Mouse (Mus musculus): ENCODE results near the gene Pkp1. TPM values are rescaled to one million over a fixed set of nuclear protein-coding genes. Genes with fewer than 3 reads are reported as not detected.

Pkp1 gene
- polyA plus RNA-seq (2016; fragmentation: Nextera tagmentation; extraction: Ambion mirVana) = 0.13 and 0.20 TPM in 2 replicates

DNA sequence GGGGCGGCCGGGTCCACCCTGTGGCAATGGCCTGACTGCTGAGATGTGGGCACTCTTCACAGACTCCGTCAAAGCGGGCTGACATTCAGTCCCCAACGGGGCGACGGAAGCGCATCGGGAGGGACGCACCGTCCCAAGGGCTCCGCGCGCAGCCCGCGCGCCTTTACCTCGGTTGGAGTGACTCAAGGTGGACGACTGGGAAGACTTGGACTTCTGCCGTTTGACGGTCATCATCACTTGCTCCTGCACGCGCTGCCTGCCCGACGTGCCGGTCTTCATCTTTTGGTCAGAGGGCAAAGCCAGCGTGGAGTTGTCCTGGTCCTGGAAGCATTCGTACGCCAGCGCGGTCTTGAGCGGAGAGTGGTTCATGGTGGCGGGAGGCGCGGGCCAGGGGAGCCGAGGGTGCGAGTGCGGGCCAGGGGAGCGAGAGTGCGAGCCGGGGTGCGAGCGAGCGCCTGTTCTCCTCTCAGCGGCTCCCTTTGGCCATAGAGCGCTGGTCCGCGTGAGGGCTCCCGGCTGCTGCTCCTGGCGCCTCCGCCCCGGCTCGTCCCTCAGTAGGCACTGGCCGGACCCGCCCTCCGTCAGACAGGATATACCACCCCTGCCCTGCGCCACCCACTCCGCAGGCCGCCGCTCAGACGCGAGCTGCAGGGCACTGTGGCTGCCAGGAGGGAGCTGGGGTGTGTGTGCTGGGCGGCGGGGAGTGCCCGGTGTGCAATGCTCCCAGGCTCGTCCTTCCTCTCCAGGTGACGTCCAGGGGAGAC lies at the start of gene Pkp1:
Gene Pkp1, minus strand, starts transcription at position 564 of the 764 bp plus-strand sequence.
- H3K9ac ChIP-seq = no peak within 1 kb of the TSS
- WGBS = under 1% methylated on average over 63 of the region's 67 CpGs
- H3K27me3 ChIP-seq = peaks cover 89% of the 10 kb centered on the region
- H3K9me3 ChIP-seq = no peaks in the 10 kb centered on the region
- 0 out of 2 replicates have a peak, but pooled peaks cover 8% of the 10 kb centered on the region for H3K4me1 ChIP-seq
- H3K4me3 ChIP-seq (replicated peaks) = peak within 1 kb of the TSS; percentile 25
- ATAC-seq (ENCODE audit: low FRiP score) = no peak
- peak within 1 kb of the TSS; percentile 41 for H3K4me2 ChIP-seq
- H3K36me3 ChIP-seq (replicated peaks) = no peaks in the 10 kb centered on the region
- H3K27ac ChIP-seq = no peak within 1 kb of the TSS

DNA sequence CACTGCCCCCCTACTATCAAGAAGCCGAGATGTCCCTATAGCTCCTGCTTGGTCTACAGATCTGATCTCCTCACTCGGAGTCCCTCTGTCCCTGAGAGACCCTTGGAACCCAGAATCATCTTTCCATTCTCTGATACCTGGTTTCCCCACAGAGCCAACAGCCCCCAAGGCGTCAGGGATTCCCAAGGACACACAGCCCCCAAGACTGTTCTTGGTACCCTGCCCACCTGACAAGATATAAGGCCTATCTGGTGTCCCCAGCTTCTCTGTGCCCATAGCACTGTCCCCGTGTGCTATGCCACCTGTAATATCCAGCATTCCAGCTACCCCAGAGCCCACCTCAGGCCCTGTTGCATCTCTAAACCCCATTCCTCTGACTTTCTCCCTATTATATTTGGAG lies 48.7 kb upstream of the Pkp1 start:
- H3K9me3 ChIP-seq = no peaks in the 10 kb centered on the region
- no peaks in the 10 kb centered on the region for H3K27me3 ChIP-seq
- H3K4me3 ChIP-seq (replicated peaks) = no peak overlapping the region
- WGBS = 84% methylated on average over 4 of the region's 4 CpGs
- H3K4me1 ChIP-seq = no peaks in the 10 kb centered on the region
- H3K4me2 ChIP-seq = no peak overlapping the region
- H3K36me3 ChIP-seq (replicated peaks) = no peaks in the 10 kb centered on the region
- no peak overlapping the region for H3K27ac ChIP-seq
- no peak overlapping the region for H3K9ac ChIP-seq
- ATAC-seq (ENCODE audit: low FRiP score) = no peak

DNA sequence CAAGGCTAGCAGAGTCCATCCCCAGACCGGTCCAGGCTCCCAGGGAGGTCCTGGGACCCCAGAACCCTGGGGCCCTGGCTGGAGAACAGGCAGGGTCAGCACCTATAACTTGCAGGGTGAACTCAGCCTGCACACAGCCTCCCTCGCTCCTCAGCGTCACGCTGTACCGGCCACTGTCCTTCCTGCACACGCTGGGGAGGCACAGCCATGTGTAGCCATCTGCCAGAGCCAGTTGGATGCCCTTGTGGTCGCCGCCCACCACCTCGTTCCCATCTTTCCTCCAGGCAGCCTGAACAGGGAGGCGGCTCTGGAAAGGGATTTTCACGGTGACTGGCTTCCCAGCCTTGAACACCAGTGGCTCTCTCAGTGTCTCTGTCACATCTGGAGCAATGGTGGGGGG lies 45.6 kb upstream of the Pkp1 start:
- H3K9me3 ChIP-seq = no peaks in the 10 kb centered on the region
- no peak for ATAC-seq (ENCODE audit: low FRiP score)
- no peaks in the 10 kb centered on the region for H3K36me3 ChIP-seq (replicated peaks)
- no peak overlapping the region for H3K27ac ChIP-seq
- 72% methylated on average over 11 of the region's 11 CpGs for WGBS
- H3K9ac ChIP-seq = no peak overlapping the region
- 0 out of 2 replicates have a peak, but pooled peaks cover 4% of the 10 kb centered on the region for H3K27me3 ChIP-seq
- H3K4me1 ChIP-seq = no peaks in the 10 kb centered on the region
- no peak overlapping the region for H3K4me2 ChIP-seq
- no peak overlapping the region for H3K4me3 ChIP-seq (replicated peaks)

DNA sequence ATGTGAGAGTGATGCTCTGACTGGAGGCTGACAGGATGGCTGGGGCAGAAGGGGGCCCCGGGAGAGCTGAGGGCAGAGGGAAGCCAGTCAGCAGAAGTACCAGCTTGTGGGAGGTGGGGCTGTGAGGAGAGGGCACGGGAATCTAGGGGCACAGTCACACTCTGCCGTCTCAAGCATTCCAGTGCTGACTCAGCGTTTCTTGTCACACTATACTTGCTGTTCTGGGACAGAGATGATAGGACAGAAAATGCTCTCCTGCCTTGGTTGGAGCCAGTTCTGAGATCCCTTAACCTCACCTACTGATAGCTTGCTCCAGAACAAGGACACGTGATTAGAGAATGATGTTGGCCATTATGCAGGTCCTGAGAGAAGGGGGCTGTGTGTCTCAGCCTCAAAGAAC lies 44.2 kb upstream of the Pkp1 start:
- Histone ChIP-seq H3K4me2 (no peak overlapping the region), H3K36me3 (replicated peaks) (no peaks in the 10 kb centered on the region), H3K9me3 (no peaks in the 10 kb centered on the region), H3K9ac (no peak overlapping the region), H3K4me3 (replicated peaks) (no peak overlapping the region), H3K27ac (no peak overlapping the region), H3K27me3 (0 out of 2 replicates have a peak, but pooled peaks cover 4% of the 10 kb centered on the region), H3K4me1 (no peaks in the 10 kb centered on the region)
- 76% methylated on average over 5 of the region's 5 CpGs for WGBS
- ATAC-seq (ENCODE audit: low FRiP score) = no peak

DNA sequence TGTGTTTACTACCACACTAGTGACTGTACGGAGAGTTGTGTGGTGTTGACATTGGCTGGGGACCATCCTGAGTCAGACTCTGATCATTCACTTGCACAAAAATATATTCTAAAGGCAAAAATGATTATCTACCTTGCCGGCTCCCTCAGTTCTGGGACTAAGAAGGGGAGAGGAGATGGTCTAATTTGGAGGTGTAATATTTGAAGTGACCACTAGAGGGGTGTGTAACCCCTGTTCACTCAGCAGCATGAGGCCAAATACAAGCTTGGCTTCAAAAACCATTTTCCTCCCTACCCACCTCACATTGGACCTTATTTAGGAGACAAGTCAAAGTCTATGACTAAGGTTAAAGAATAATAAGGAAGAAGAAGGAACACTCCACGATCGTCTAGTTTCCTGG lies 39.5 kb upstream of the Pkp1 start:
- no peak for ATAC-seq (ENCODE audit: low FRiP score)
- peaks cover 4% of the 10 kb centered on the region; the same call in 1 of the 2 replicates for H3K27me3 ChIP-seq
- H3K36me3 ChIP-seq (replicated peaks) = no peaks in the 10 kb centered on the region
- no peaks in the 10 kb centered on the region for H3K4me1 ChIP-seq
- 55% methylated on average over 4 of the region's 4 CpGs for WGBS
- no peak overlapping the region for H3K4me3 ChIP-seq (replicated peaks)
- no peaks in the 10 kb centered on the region for H3K9me3 ChIP-seq
- no peak overlapping the region for H3K4me2 ChIP-seq
- H3K9ac ChIP-seq = no peak overlapping the region
- H3K27ac ChIP-seq = no peak overlapping the region

DNA sequence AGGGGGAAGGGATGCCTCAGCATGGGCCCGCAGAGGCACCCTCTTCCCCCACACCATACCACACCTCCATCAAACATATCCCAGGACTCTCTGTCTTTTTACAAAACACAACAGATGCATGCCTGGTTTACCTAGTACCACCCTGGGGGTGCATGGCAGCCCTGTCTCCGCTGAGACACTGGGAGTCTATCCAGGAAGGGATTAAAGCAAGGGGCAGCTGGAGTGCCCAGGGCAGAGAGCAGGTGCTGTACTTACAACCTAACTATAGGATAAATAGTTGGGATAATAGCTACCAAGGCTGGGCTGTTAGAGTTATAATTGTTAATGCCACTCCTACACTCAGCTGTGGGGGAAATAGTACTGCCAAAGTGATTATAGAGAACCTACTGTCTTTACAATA lies 29.9 kb upstream of the Pkp1 start:
- no peak overlapping the region for H3K9ac ChIP-seq
- H3K27me3 ChIP-seq = peaks cover 4% of the 10 kb centered on the region; the same call in 1 of the 2 replicates
- 65% methylated on average over 2 of the region's 2 CpGs for WGBS
- no peak overlapping the region for H3K4me2 ChIP-seq
- H3K27ac ChIP-seq = no peak overlapping the region
- H3K9me3 ChIP-seq = no peaks in the 10 kb centered on the region
- H3K4me3 ChIP-seq (replicated peaks) = no peak overlapping the region
- ATAC-seq (ENCODE audit: low FRiP score) = no peak
- no peaks in the 10 kb centered on the region for H3K36me3 ChIP-seq (replicated peaks)
- H3K4me1 ChIP-seq = 0 out of 2 replicates have a peak, but pooled peaks cover 2% of the 10 kb centered on the region

DNA sequence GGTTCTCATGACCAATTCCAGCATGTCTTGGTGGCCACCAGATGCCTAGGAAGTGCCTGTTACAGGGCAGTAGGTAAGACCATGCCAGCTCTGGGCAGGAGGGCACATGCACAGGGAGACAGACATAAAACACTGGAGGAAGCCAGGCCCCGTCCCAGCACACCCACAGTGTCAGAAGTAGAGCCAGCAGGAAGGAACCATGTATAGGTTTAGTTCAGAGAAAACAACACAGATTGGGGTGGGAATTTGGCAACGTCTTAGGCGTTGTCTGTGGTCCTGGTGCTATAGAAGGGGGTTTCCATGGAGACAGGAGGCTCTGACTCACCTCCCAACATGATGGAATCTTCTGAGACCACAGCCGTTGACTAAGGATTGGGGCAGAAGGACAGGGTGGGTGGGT lies 27.2 kb upstream of the Pkp1 start:
- Histone ChIP-seq H3K36me3 (replicated peaks) (no peaks in the 10 kb centered on the region), H3K4me3 (replicated peaks) (no peak overlapping the region), H3K4me1 (0 out of 2 replicates have a peak, but pooled peaks cover 2% of the 10 kb centered on the region), H3K9me3 (no peaks in the 10 kb centered on the region), H3K27me3 (peaks cover 11% of the 10 kb centered on the region), H3K9ac (no peak overlapping the region), H3K4me2 (no peak overlapping the region), H3K27ac (no peak overlapping the region)
- 75% methylated on average over 4 of the region's 4 CpGs for WGBS
- no peak for ATAC-seq (ENCODE audit: low FRiP score)

DNA sequence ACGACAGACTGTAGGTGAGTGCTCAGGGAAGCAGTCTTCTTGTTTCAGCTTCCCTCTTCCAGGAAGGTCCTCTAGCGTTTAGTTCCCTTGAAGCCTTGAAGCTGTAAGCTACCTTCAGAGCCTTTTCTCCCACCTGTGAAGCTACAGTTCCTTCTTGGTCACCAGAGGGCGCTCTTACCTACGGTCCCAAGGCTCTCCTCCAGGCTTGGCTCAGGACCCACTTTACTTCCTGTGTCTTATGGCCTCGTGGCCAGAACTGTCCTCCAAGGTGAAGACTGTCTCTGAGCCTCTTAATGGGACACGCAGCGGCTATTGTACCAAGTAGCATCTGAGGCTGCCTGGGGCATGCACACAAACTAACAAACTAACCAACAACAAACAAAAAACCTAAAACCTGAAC lies 26.7 kb upstream of the Pkp1 start:
- Histone ChIP-seq H3K27ac (no peak overlapping the region), H3K4me3 (replicated peaks) (no peak overlapping the region), H3K36me3 (replicated peaks) (no peaks in the 10 kb centered on the region), H3K9me3 (no peaks in the 10 kb centered on the region), H3K9ac (no peak overlapping the region), H3K27me3 (peaks cover 15% of the 10 kb centered on the region), H3K4me2 (no peak overlapping the region), H3K4me1 (0 out of 2 replicates have a peak, but pooled peaks cover 2% of the 10 kb centered on the region)
- 14% methylated on average over 7 of the region's 7 CpGs for WGBS
- no peak for ATAC-seq (ENCODE audit: low FRiP score)

DNA sequence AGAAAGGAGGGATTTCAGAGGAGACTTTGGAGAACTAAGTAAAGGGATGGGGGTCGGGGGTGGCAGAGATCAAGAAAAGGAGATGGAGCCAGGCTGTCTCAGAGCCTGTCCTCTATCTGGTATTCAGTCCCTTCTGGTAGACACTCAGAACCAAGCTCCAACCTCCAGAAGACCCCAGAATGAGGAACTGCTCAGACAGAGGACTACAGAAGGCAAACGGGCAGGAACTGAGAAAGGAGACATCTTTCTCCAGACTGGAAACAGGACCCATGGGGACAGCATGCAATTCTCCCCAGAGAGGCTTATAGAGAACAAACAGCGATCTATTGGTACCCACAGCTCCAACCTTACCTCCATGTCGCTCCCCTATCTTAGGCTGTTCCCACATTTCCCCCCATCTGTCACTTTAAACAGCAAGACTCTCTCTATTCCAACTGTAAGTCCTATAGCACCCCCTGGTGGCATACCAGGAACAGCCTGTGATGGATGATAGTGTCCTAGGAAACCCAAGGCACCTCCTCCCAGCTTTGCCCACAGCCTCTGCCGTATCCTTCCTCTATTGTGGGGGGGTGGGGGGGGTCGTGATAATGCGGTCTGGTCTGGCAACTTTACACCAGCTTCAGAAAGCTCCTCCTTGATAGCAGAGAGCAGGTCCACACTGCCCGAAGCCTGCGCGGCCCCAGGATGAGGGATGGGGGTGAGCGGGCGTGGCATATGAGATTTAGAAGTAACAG lies 25.7 kb upstream of the Pkp1 start:
- ATAC-seq (ENCODE audit: low FRiP score) = peak; percentile 68; the same call in 1 of the 2 replicates
- H3K27me3 ChIP-seq = peaks cover 15% of the 10 kb centered on the region
- H3K9me3 ChIP-seq = no peaks in the 10 kb centered on the region
- no peak overlapping the region for H3K9ac ChIP-seq
- no peak overlapping the region for H3K4me3 ChIP-seq (replicated peaks)
- H3K36me3 ChIP-seq (replicated peaks) = no peaks in the 10 kb centered on the region
- H3K4me1 ChIP-seq = 0 out of 2 replicates have a peak, but pooled peaks cover 2% of the 10 kb centered on the region
- no peak overlapping the region for H3K27ac ChIP-seq
- 48% methylated on average over 12 of the region's 12 CpGs for WGBS
- no peak overlapping the region for H3K4me2 ChIP-seq

DNA sequence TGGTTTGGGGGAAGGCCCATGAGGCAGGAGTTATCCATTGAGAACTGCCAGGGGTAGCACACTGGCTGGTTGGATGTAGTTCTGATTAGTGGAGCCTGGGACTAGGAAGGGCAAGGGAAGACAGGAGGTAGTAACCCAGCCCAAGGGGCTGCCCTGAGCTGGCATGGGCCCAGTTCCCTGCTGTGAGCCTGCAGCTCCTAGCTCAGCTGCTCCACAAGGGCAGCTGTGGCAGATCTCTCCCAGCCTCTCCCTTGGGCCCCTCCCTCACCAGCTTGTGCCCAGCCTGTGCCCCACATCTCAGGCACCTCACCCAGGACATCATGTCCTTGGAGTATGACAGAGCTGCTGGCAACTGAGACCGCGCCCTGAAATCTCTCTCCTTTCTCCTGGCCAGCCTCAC lies 24.7 kb upstream of the Pkp1 start:
- Histone ChIP-seq H3K9me3 (no peaks in the 10 kb centered on the region), H3K4me2 (no peak overlapping the region), H3K36me3 (replicated peaks) (no peaks in the 10 kb centered on the region), H3K27ac (no peak overlapping the region), H3K4me1 (0 out of 2 replicates have a peak, but pooled peaks cover 2% of the 10 kb centered on the region), H3K9ac (no peak overlapping the region), H3K27me3 (peaks cover 15% of the 10 kb centered on the region), H3K4me3 (replicated peaks) (no peak overlapping the region)
- 95% methylated on average over 2 of the region's 2 CpGs for WGBS
- ATAC-seq (ENCODE audit: low FRiP score) = no peak

DNA sequence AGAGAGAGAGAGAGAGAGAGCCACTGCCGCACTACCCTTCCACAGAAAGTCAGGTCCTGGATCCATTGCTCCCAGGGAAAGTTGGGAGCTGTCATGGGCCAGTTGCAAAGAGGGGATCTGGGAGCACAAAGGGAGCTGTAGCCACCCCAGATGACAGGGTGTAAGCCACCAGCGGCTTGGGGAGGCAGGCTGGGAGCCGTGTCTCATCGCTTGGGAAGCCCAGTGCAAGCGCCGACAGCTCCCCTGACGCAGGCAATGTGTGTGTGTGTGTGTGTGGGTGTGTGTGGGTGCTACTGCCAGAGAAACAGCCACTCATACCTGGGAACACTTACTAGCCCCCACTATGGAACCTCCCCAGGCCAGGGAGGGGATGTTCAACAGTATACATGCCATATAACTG lies 23.1 kb upstream of the Pkp1 start:
- no peaks in the 10 kb centered on the region for H3K36me3 ChIP-seq (replicated peaks)

DNA sequence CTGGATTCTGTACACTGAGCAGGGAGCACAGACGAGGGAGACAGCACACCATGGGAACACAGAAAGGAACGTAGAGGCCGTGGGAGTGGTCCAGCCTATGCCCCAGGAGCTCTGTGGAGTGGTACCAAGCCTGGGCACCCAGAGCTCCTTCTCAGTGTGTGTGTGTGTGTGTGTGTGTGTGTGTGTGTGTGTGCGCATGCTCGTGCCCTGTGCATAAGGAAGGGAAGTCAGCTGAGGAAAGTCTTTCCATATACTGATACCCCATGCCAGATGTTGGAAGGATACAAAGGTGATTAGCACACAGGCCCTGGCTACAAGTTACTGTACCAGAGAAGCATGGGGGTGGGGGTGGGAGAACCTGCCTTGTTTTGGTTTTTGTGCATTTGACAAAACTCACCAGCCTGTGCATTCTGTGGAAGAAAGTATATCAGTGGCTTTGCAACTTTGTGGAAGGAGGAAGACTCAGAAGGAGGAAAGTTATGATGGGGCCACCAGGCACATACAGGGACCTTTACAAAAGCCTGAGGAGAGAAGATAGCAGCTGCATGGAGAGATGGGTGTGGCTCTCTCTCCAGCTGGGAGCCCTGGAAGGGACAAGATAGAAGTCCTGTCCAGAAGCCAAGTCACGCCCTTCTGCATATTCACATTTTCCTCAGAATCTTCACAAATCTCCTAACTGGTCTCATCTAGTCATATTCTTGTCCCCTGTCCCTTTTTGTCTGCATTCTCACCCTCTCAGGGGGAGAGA lies 22.4 kb upstream of the Pkp1 start:
- ATAC-seq (ENCODE audit: low FRiP score) = no peak
- Histone ChIP-seq H3K4me1 (0 out of 2 replicates have a peak, but pooled peaks cover 2% of the 10 kb centered on the region), H3K4me3 (replicated peaks) (no peak overlapping the region), H3K9ac (no peak overlapping the region), H3K27ac (no peak overlapping the region), H3K4me2 (no peak overlapping the region), H3K27me3 (peaks cover 20% of the 10 kb centered on the region), H3K9me3 (no peaks in the 10 kb centered on the region), H3K36me3 (replicated peaks) (no peaks in the 10 kb centered on the region)
- 75% methylated on average over 6 of the region's 6 CpGs for WGBS

More for the DNA sequence above, 23.1 kb upstream of the Pkp1 start:
- Histone ChIP-seq H3K4me1 (0 out of 2 replicates have a peak, but pooled peaks cover 2% of the 10 kb centered on the region), H3K9me3 (no peaks in the 10 kb centered on the region), H3K9ac (no peak overlapping the region), H3K27me3 (peaks cover 20% of the 10 kb centered on the region), H3K27ac (no peak overlapping the region), H3K4me3 (replicated peaks) (no peak overlapping the region), H3K4me2 (no peak overlapping the region)
- no peak for ATAC-seq (ENCODE audit: low FRiP score)
- WGBS = 24% methylated on average over 7 of the region's 7 CpGs
